Comparison of ENCODE assay signal across 10 mouse cellular contexts in the genomic region with DNA sequence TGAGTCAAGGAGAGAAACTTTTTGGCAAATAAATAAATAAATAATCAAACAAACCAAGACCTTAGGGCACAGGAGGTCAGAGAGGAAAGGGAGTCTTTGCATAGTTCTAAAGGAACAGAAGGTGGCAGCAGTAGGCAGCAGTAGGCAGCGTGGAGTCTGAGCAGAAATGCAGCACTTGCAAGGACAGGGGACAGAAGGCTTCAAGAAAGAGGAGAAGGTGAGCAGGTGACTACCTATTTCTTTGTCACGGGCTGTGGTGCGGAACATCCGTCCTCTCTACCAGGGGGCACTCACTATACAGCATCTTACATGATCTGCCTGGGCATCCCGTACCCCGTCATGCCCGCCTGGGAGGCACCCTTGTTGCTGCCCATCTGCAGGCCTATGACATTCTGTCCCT. TPM values are rescaled to one million over a fixed set of nuclear protein-coding genes. Genes with fewer than 3 reads are reported as not detected.
DNase-seq lines count a peak whose midpoint lies in the region; TF ChIP-seq lines count a peak whose summit lies in the region.
"Had no signal": no experiment of that assay in that cellular context is flagged by ENCODE, and none has a peak within 500 bp of the region (broad histone marks: within the 10 kb centered on the region; RNA-seq: fewer than 3 reads in every experiment).

No protein-coding gene starts in this region.

- no peaks in the 10 kb centered on the region for H3K4me1 ChIP-seq in kidney, adult 2 months (ENCODE audit: control insufficient read depth, insufficient read depth, low read length)
- H3K4me1 ChIP-seq: limb, embryonic 12.5 days had no signal

- 51% methylated on average over 7 of the region's 7 CpGs for WGBS in kidney, adult 2 months

- peak; percentile 33 for DNase-seq in kidney, adult 2 months
- DNase-seq in kidney, adult 11 months, result no peak
- DNase-seq in NIH3T3 (ENCODE audit: low read depth), result peak; percentile 16
- peak; percentile 28 to 34 for DNase-seq in cerebellum, postnatal 36 days
- DNase-seq in kidney, postnatal 4 days, result peak; percentile 11 to 26
- no peak for DNase-seq in ovary, postnatal 14 days (ENCODE audit: low spot score)
- DNase-seq in layer of hippocampus, adult 9-11 months, result no peak
- no peak for DNase-seq in gastrocnemius, postnatal 25 days

- no peak overlapping the region for H3K4me3 ChIP-seq in kidney, adult 2 months (ENCODE audit: insufficient read depth, low read depth, low read length)
- H3K4me3 ChIP-seq: limb, embryonic 12.5 days had no signal

- no peaks in the 10 kb centered on the region for H3K27me3 ChIP-seq in kidney, adult 2 months (replicated peaks; ENCODE audit: control insufficient read depth, insufficient read depth, low read length)
- H3K27me3 ChIP-seq: limb, embryonic 12.5 days had no signal

- H3K36me3 ChIP-seq in kidney, adult 2 months (ENCODE audit: control insufficient read depth, insufficient read depth, low read length), result no peaks in the 10 kb centered on the region

- no peak overlapping the region for H3K27ac ChIP-seq in kidney, adult 2 months (ENCODE audit: insufficient read depth, low read depth, low read length)
- H3K27ac ChIP-seq: limb, embryonic 12.5 days had no signal

- TF ChIP-seq POLR2A in kidney, adult 2 months (IDR thresholded peaks at IDR 0.05; ENCODE audit: low read depth, low read length), result no peak

- TF ChIP-seq CTCF in kidney, adult 2 months (conservative IDR thresholded peaks at IDR 0.05; ENCODE audit: insufficient read depth, insufficient read length, low read depth, low read length), result peak; percentile 66

RNA-seq across cellular contexts. Expression of a gene that starts 13.1 kb away (rescaled TPM):
- 0.77 and 1.3 TPM in 2 replicates for polyA plus RNA-seq in kidney, adult 2 months (2012; rRNA removed)
- total RNA-seq in gastrocnemius, postnatal 25 days (2021), result under 1 TPM; 0.28 to 0.56 TPM

RNA-seq across cellular contexts. Expression of a gene that starts 17.8 kb away (rescaled TPM):
- polyA plus RNA-seq in kidney, adult 2 months (2012; rRNA removed), result 0.05 TPM in 1 of 2 replicates, not detected in the other
- total RNA-seq in gastrocnemius, postnatal 25 days (2021), result not detected

RNA-seq across cellular contexts. Expression of a gene that starts 31.5 kb away (rescaled TPM):
- polyA plus RNA-seq in kidney, adult 2 months (2012; rRNA removed), result 8.0 and 9.2 TPM in 2 replicates
- 10 to 100 TPM; 10.5 to 13.5 TPM for total RNA-seq in gastrocnemius, postnatal 25 days (2021)

RNA-seq across cellular contexts. Expression of a gene that starts 57.4 kb away (rescaled TPM):
- polyA plus RNA-seq in kidney, adult 2 months (2012; rRNA removed), result 0.05 and 0.07 TPM in 2 replicates
- not detected for total RNA-seq in gastrocnemius, postnatal 25 days (2021)
- total RNA-seq: neutrophil, adult 5-6 weeks had no signal

Comparison
In these comparisons a context has a peak if more than half of its experiments do, and no peak if none do; other contexts are left out.
1. DNase-seq: peak in kidney, adult 2 months (single experiment), NIH3T3 (single experiment), cerebellum, postnatal 36 days (2 of 2) and kidney, postnatal 4 days (2 of 2); none in kidney, adult 11 months (single experiment), ovary, postnatal 14 days (single experiment), layer of hippocampus, adult 9-11 months (single experiment) and gastrocnemius, postnatal 25 days (single experiment).